Mouse (Mus musculus) CD4-positive, CD25-positive, alpha-beta regulatory T cell (primary cell): Measurements from ENCODE around the gene Atp1a3. TPM values are rescaled to one million over a fixed set of nuclear protein-coding genes. Genes with fewer than 3 reads are reported as not detected.

Experiments
- polyA plus RNA-seq: library from polyadenylated mRNA; unstranded; fragments of 100-300 nt; shearing (Covaris generic); gene quantifications from one replicate; pipeline ENCODE4 v1.2.1, GENCODE M21; 2017

Atp1a3 gene
- polyA plus RNA-seq = 1.7 TPM

DNA sequence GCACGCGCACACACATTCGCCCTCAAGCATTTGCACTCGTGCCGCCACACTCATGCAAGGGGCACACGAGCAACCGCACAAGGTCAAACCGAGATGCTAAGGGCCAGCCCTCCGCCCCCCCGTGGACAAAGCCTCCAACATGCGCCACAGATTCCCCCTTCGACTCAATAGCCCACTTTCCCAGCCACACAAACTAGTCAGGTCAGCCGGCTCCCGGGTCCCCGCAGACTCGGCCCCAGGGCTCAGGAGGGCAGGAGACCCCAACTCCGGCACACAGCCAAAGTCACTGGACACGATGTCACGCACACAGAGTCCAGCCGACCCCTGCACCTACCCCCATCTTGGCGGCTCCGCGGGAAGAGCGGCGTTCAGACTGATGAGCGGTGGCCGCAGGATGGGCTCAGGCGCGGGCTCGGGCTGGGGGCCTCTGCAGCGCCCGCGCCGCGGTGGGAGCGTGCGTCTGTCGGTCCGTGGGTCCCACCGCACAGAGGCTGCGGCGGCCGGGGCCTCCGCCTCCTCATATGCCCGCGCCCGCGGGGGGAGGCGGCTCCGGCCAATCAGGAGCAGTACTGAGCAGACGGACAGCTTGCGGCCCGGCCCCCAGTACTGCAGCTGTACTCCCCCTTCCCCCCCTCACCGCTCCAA is at the start of gene Atp1a3:
TSS of gene Atp1a3 (minus strand) at position 538 of the 645 bp plus-strand sequence.

DNA sequence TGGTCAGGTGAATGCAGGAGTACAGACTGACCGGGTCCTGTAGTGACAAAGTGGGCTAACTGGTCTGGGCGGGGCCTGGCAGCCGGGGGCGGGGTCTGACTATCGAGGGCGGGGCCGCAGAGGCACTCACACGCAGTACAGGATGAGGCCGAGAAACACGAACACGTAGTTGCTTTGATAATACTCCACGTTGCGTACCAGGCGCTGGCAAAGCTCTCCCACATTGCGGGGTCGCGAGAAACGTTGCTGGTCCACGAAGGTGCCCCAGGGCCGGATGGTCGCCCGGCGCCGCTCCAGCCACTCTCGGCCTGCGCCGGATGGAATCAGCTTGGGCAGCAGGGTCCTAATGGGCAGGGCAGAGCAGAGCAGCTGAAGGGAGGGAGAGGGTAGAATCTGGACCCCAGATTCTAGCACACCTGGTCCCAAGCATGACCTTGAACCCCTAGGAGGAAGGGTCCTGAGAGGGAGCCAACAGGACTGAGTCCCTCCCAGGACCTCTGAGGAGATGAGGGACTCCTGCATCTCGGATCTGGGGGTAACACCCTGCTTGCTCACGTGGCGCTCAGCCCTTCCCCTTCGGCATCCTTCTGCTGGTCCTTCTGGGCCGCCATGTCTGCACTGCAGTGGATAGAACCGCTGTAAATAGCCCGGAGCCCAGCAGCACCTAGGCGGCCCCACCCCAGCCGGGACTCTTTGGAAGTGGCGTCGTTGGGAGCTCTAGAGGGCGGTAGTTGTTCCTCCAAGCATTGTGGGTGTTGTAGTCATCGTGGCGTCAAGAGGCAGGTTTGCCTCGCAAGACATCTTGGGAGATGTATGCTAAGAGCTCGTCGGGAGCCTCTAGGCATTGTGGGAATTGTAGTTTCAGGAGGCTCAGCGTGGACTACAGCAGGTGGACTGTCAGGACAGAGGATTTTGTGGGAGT is 33.5 kb downstream of the Atp1a3 start, which contains the start of gene Rabac1:
TSS of gene Rabac1 (minus strand) at position 783 of the 922 bp plus-strand sequence.

GRCm38 (mm10) chr7:24944257-24944950 is 61.4 kb downstream of the Atp1a3 start, which contains the start of gene Gm4881:
Gene Gm4881 (minus strand): TSS chr7:24944494.

Other genes with a start within 250 kb of the Atp1a3 start
- gene Cd177, start 245.6 kb downstream of the Atp1a3 start, polyA plus RNA-seq = 0.53 TPM
- gene Ceacam10, start 228.8 kb downstream of the Atp1a3 start, polyA plus RNA-seq = not detected
- 45.5 TPM for gene Gm9844, start 143.7 kb downstream of the Atp1a3 start, polyA plus RNA-seq
- 0.18 TPM for gene Lypd4, start 136.0 kb downstream of the Atp1a3 start, polyA plus RNA-seq
- gene Dmrtc2, start 135.9 kb downstream of the Atp1a3 start, polyA plus RNA-seq = not detected
- gene Rps19, start 121.6 kb downstream of the Atp1a3 start, polyA plus RNA-seq = 4,660 TPM
- 10.5 TPM for gene Cd79a, start 108.6 kb downstream of the Atp1a3 start, polyA plus RNA-seq
- 2,006 TPM for gene Arhgef1, start 103.0 kb downstream of the Atp1a3 start, polyA plus RNA-seq
- gene Gm4881, start 61.5 kb downstream of the Atp1a3 start, polyA plus RNA-seq = not detected
- gene Rabac1, start 33.2 kb downstream of the Atp1a3 start, polyA plus RNA-seq = 596 TPM
- 11.5 TPM for gene Grik5, start 66.4 kb upstream of the Atp1a3 start, polyA plus RNA-seq
- 31.1 TPM for gene Zfp574, start 66.6 kb upstream of the Atp1a3 start, polyA plus RNA-seq
- gene Pou2f2, start 173.8 kb upstream of the Atp1a3 start, polyA plus RNA-seq = 113 TPM
- gene Dedd2, start 214.7 kb upstream of the Atp1a3 start, polyA plus RNA-seq = 113 TPM
- gene Zfp526, start 215.5 kb upstream of the Atp1a3 start, polyA plus RNA-seq = 4.9 TPM
- 102 TPM for gene Gsk3a, start 231.9 kb upstream of the Atp1a3 start, polyA plus RNA-seq
- gene Erf, start 244.8 kb upstream of the Atp1a3 start, polyA plus RNA-seq = 2.6 TPM